Mouse (Mus musculus) ovary, postnatal 36 days (tissue): ENCODE results near the gene Hcn3.

ENCODE experiments used
- DNase-seq: peaks from one replicate; pipeline ENCODE4 v3.0.0; 2022; ENCODE audit warnings: low spot score, mixed read lengths

Hcn3 gene

DNA sequence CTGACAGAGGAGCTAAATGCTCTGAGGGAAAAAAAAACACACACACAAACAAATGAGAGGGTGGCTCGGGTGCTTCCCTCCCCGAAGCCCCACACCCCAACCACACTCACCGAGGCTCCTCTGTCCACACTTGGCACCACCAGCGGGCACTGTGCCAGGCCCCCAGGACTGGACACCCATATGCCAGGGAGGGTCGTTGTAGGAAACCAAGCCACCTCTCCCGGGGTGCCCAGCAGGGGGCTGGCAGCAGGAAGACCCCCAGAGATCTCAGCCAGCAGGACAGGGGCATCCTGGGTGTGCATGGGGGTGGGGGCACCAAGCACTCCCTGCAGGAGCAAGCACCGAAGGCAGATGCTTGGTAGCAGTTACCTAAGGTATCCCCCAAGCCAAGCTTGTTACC is 59.2 kb downstream of the Hcn3 start, which contains the start of gene Gm43738:
Gm43738 (minus strand) TSS at position 289 of the 400 bp plus-strand sequence.
- DNase-seq: no peak
